Mouse (Mus musculus): ENCODE data around the gene Rapgef4.

- TF ChIP-seq GATA1 (IDR thresholded peaks at IDR 0.05; ENCODE audit: low read length), result no peak
- TF ChIP-seq TAL1 (IDR thresholded peaks at IDR 0.05; ENCODE audit: low read length), result no peak
Observed at GRCm38 (mm10) chr2:72045659-72046058, 64.6 kb downstream of the Rapgef4 start.
